Comparison of ENCODE assay signal across 8 mouse cellular contexts in the genomic region with DNA sequence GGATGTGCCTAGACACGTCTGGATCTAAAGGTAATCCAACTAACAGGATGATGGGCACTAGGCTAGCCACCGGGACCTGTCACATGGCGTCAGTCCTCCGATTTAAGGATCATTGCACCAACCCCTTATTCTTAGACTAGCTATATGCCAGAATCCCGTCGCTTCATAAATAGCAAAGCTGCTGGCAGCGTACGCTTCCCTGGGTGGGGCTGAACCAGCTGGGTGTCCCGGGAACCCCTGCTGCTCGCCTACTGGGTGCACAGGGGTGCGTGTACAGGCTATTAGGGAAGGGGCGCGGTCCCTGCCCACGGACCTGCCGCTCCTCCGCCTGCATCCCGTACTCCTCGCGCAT. TPM values are rescaled to one million over a fixed set of nuclear protein-coding genes. Genes with fewer than 3 reads are reported as not detected.
DNase-seq lines count a peak whose midpoint lies in the region; ATAC-seq and TF ChIP-seq lines count a peak whose summit lies in the region.

No protein-coding gene starts in this region.

- peaks cover 29% of the 10 kb centered on the region for H3K27me3 ChIP-seq in forebrain, embryonic 12.5 days
- H3K27me3 ChIP-seq in intestine, embryonic 16.5 days (replicated peaks; ENCODE audit: control insufficient read depth, insufficient read depth, low read length): peaks cover 11% of the 10 kb centered on the region
- H3K27me3 ChIP-seq in neural tube, embryonic 14.5 days (ENCODE audit: control insufficient read depth, insufficient read depth, low read length): 0 out of 2 replicates have a peak, but pooled peaks cover 3% of the 10 kb centered on the region

- H3K4me3 ChIP-seq in lung, adult 2 months (replicated peaks; ENCODE audit: extremely low read depth, low read depth, low read length): peak overlapping the region; percentile 75
- peak overlapping the region; percentile 57 for H3K4me3 ChIP-seq in forebrain, embryonic 12.5 days (replicated peaks)
- H3K4me3 ChIP-seq in intestine, embryonic 16.5 days (ENCODE audit: low read length): peak overlapping the region; percentile 64
- peak overlapping the region; percentile 57 for H3K4me3 ChIP-seq in neural tube, embryonic 14.5 days (ENCODE audit: low read depth, low read length)

- H3K9ac ChIP-seq in forebrain, embryonic 12.5 days: peak overlapping the region; percentile 60
- peak overlapping the region; percentile 67 for H3K9ac ChIP-seq in intestine, embryonic 16.5 days (ENCODE audit: low read depth, low read length)
- peak overlapping the region; percentile 64 for H3K9ac ChIP-seq in neural tube, embryonic 14.5 days (replicated peaks; ENCODE audit: low read depth, low read length)

- 2% methylated on average over 19 of the region's 19 CpGs for WGBS in lung, adult 2 months
- 2% methylated on average over 19 of the region's 19 CpGs for WGBS in forebrain, embryonic 12.5 days
- WGBS in intestine, embryonic 16.5 days: under 1% methylated on average over 19 of the region's 19 CpGs
- 1% methylated on average over 19 of the region's 19 CpGs for WGBS in neural tube, embryonic 14.5 days

- DNase-seq in lung, adult 2 months: no peak
- no peak for DNase-seq in lung, postnatal 4 days
- no peak for DNase-seq in thymus, postnatal 4 days
- no peak for DNase-seq in adrenal gland, postnatal 10 days
- no peak for DNase-seq in kidney, postnatal 4 days

- H3K4me1 ChIP-seq in lung, adult 2 months (ENCODE audit: control insufficient read depth, insufficient read depth, low read length): peaks cover 3% of the 10 kb centered on the region; the same call in 1 of the 2 replicates
- H3K4me1 ChIP-seq in forebrain, embryonic 12.5 days: peaks cover 17% of the 10 kb centered on the region
- peaks cover 10% of the 10 kb centered on the region for H3K4me1 ChIP-seq in intestine, embryonic 16.5 days (ENCODE audit: control insufficient read depth, insufficient read depth, low read length)
- no peaks in the 10 kb centered on the region for H3K4me1 ChIP-seq in neural tube, embryonic 14.5 days (ENCODE audit: control insufficient read depth, insufficient read depth, low read length)

- no peak for TF ChIP-seq POLR2A in lung, adult 2 months (IDR thresholded peaks at IDR 0.05; ENCODE audit: borderline replicate concordance, extremely low read depth, low read depth, low read length)

- peak overlapping the region; percentile 100 for H3K4me2 ChIP-seq in forebrain, embryonic 12.5 days
- H3K4me2 ChIP-seq in intestine, embryonic 16.5 days (ENCODE audit: low read depth, low read length): peak overlapping the region; percentile 100
- peak overlapping the region; percentile 98 for H3K4me2 ChIP-seq in neural tube, embryonic 14.5 days (ENCODE audit: low read depth, low read length)

- no peaks in the 10 kb centered on the region for H3K36me3 ChIP-seq in forebrain, embryonic 12.5 days (replicated peaks)
- H3K36me3 ChIP-seq in intestine, embryonic 16.5 days (ENCODE audit: control insufficient read depth, insufficient read depth, low read length): no peaks in the 10 kb centered on the region
- H3K36me3 ChIP-seq in neural tube, embryonic 14.5 days (ENCODE audit: control insufficient read depth, insufficient read depth, low read length): no peaks in the 10 kb centered on the region

- no peaks in the 10 kb centered on the region for H3K9me3 ChIP-seq in forebrain, embryonic 12.5 days
- H3K9me3 ChIP-seq in intestine, embryonic 16.5 days (ENCODE audit: control insufficient read depth, low read length): no peaks in the 10 kb centered on the region
- no peaks in the 10 kb centered on the region for H3K9me3 ChIP-seq in neural tube, embryonic 14.5 days (ENCODE audit: control insufficient read depth, low read length)

- ATAC-seq in forebrain, embryonic 12.5 days (ENCODE audit: low FRiP score): no peak; the same call in none of the 2 replicates
- no peak for ATAC-seq in intestine, embryonic 16.5 days
- no peak; the same call in 1 of the 2 replicates for ATAC-seq in neural tube, embryonic 14.5 days (ENCODE audit: low read depth)

- no peak for TF ChIP-seq CTCF in lung, adult 2 months (IDR thresholded peaks at IDR 0.05; ENCODE audit: insufficient read depth, low read length)

- H3K27ac ChIP-seq in forebrain, embryonic 12.5 days: no peak overlapping the region
- peak overlapping the region; percentile 28; the same call in 1 of the 2 replicates for H3K27ac ChIP-seq in intestine, embryonic 16.5 days (ENCODE audit: low read length)
- H3K27ac ChIP-seq in neural tube, embryonic 14.5 days (ENCODE audit: low read depth, low read length): peak overlapping the region; percentile 74

RNA-seq across cellular contexts. Expression of a gene that starts 1.1 kb away (rescaled TPM):
- polyA plus RNA-seq in lung, adult 2 months (2012; rRNA removed): 14.0 and 17.2 TPM in 2 replicates
- polyA plus RNA-seq in forebrain, embryonic 12.5 days (2016; fragmentation: Nextera tagmentation; extraction: Ambion mirVana): 1.1 and 1.4 TPM in 2 replicates
- 4.5 and 6.0 TPM in 2 replicates for polyA plus RNA-seq in intestine, embryonic 16.5 days (2015; fragmentation: Nextera tagmentation; extraction: Ambion mirVana)
- polyA plus RNA-seq in neural tube, embryonic 14.5 days (2014; fragmentation: Nextera tagmentation; extraction: Ambion mirVana): 4.0 and 9.9 TPM in 2 replicates
- total RNA-seq in adrenal gland, postnatal 10 days (2021): 10 to 100 TPM in 1 of 2 experiments, 1 to 10 TPM in 1; 5.9 to 10.9 TPM
